Mouse (Mus musculus): Measurements from ENCODE around the gene Akt2.

Akt2 gene

GRCm38 (mm10) chr7:27673575-27674131, 82.3 kb downstream of the Akt2 start:
- peak in 1 of 2 experiments; percentile 36 for DNase-seq

DNA sequence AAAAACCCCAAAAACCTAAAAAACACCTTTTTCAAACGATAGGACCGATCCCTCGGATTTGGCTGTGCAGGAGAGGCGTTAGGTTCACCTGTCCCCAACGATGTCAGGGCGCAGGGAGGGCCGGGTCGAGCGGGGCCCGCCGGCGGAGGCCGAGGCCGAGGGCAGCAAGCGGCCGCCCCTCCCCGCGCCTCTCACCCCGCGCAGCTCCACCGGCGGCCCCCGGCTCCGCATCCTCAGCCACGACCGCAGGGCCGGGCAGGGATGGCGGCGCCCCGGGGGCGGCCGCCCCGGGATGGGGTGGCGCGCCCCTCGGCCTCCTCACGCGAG, 82.8 kb downstream of the Akt2 start:
- no peak for DNase-seq

- DNase-seq = peak; percentile 94 to 97
These were observed 83.3 kb downstream of the Akt2 start, which contains the start of gene Map3k10 for GRCm38 (mm10) chr7:27674522-27675221. Map3k10 (minus strand) TSS chr7:27674598.

- DNase-seq = no peak
These were observed 83.9 kb downstream of the Akt2 start for GRCm38 (mm10) chr7:27675222-27675612.

GRCm38 (mm10) chr7:27683218-27683617, 91.9 kb downstream of the Akt2 start:
- DNase-seq = no peak

GRCm38 (mm10) chr7:27685220-27685619, 93.9 kb downstream of the Akt2 start:
- DNase-seq = no peak

GRCm38 (mm10) chr7:27685681-27686080, 94.3 kb downstream of the Akt2 start:
- DNase-seq = no peak

GRCm38 (mm10) chr7:27687043-27687442, 95.7 kb downstream of the Akt2 start:
- no peak for DNase-seq

DNA sequence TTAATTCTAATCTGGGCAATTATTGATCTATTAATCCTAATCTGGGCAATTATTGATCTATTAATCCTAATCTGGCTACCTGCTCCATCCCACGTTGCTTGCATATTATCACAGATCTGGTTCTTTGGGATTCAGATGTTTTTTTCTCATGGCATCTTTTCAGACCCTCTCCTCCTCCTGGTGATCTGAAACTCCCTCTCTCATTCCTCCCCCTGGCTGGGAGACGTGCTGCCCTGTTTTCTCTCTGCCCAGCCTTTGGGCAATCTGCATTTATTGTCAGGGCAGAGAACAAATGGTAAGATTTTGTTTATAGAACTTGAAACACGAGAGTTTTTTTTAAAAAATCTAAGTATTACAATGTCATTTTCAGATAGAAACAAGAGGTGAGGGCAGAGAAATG, 96.5 kb downstream of the Akt2 start:
- no peak for DNase-seq

- no peak for DNase-seq
These were observed 97.0 kb downstream of the Akt2 start for GRCm38 (mm10) chr7:27688246-27688788.

GRCm38 (mm10) chr7:27688815-27689612, 97.7 kb downstream of the Akt2 start, which contains the start of gene Zfp607b:
Zfp607b (plus strand) TSS chr7:27689340.
- DNase-seq = peak; percentile 90 to 91

Measured in cerebellum, postnatal 36 days (tissue).